Mouse (Mus musculus) megakaryocyte, embryonic 14.5 days (primary cell): ENCODE data around the gene Atp5l. TPM values are rescaled to one million over a fixed set of nuclear protein-coding genes. Genes with fewer than 3 reads are reported as not detected.

Experiments used
- H3K27me3 ChIP-seq: replicated peaks from 2 replicates; pipeline ENCODE3; 2012; ENCODE audit warnings: inconsistent platforms
- H3K36me3 ChIP-seq: replicated peaks from 2 replicates; pipeline ENCODE3; 2012; ENCODE audit warnings: low read length, inconsistent platforms, mixed read lengths
- H3K4me1 ChIP-seq: 2 replicates; pipeline ENCODE4 v1.6.1; 2012; ENCODE audit warnings: inconsistent platforms
- H3K4me3 ChIP-seq: replicated peaks from 2 replicates; pipeline ENCODE3; 2012; ENCODE audit warnings: moderate library complexity, mild to moderate bottlenecking, inconsistent platforms
- H3K9me3 ChIP-seq: 2 replicates; pipeline ENCODE4 v1.6.1; 2012; ENCODE audit warnings: inconsistent platforms
- FLI1 ChIP-seq: IDR thresholded peaks from 2 replicates; pipeline ENCODE4 v1.6.1; 2012; ENCODE audit warnings: low read length, inconsistent platforms, mixed read lengths
- GATA1 ChIP-seq: IDR thresholded peaks from 3 replicates; pipeline ENCODE4 v1.6.1; 2012; ENCODE audit warnings: mixed read lengths, low read length, inconsistent platforms, borderline replicate concordance
- polyA plus RNA-seq: library from polyadenylated mRNA; stranded (reverse); fragments of >175 nt; gene quantifications from 2 replicates; pipeline ENCODE4 v1.2.3, GENCODE M21; 2012; ENCODE audit warnings: low replicate concordance; ENCODE audit not compliant: insufficient read depth

Gene Atp5l
- polyA plus RNA-seq, 1 experiment = 26.7 TPM

- H3K27me3 ChIP-seq = no peaks in the 10 kb centered on the region
- H3K9me3 ChIP-seq = no peaks in the 10 kb centered on the region
- TF ChIP-seq FLI1 (no peak), GATA1 (no peak)
- H3K36me3 ChIP-seq = peaks cover 30% of the 10 kb centered on the region
- H3K4me3 ChIP-seq = peak overlapping the region; percentile 96
- H3K4me1 ChIP-seq = peaks cover 67% of the 10 kb centered on the region
Measured at GRCm38 (mm10) chr9:44880309-44881081, 40.0 kb downstream of the Atp5l start.

DNA sequence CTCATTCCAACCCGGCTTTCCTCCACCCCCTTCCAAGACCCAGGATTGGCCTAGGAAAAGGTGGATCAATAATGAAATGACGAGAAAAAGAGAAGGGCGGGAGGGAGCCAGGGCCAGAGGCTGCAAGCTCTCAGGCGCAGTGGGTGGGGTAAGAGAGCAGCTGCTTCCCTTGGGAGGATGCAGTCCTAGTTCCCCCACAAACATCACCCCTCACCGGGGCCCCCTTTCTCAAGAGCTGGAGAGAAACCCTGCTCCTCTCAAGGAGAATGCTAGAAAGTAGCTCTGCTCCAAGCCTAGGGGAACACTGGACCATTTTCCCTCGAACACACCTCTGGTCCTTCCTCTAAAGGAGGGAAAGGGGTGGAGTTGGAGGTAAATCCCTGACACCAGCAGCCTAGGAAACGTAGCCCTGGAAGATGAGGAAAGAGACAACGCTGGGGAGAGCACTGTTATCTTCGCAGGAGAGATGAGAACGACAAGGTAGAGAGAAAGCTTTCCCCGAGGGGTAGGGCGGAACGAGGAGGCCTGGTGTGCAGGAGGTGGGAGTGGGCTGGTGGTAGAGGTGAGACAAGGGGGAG, 40.8 kb downstream of the Atp5l start:
- H3K36me3 ChIP-seq = peaks cover 36% of the 10 kb centered on the region
- peaks cover 72% of the 10 kb centered on the region for H3K4me1 ChIP-seq
- H3K27me3 ChIP-seq = no peaks in the 10 kb centered on the region
- H3K9me3 ChIP-seq = no peaks in the 10 kb centered on the region
- H3K4me3 ChIP-seq = peak overlapping the region; percentile 96
- TF ChIP-seq GATA1 = no peak
- no peak for TF ChIP-seq FLI1

- H3K36me3 ChIP-seq = peaks cover 39% of the 10 kb centered on the region
- H3K9me3 ChIP-seq = no peaks in the 10 kb centered on the region
- no peaks in the 10 kb centered on the region for H3K27me3 ChIP-seq
- peaks cover 81% of the 10 kb centered on the region for H3K4me1 ChIP-seq
- H3K4me3 ChIP-seq = peak overlapping the region; percentile 96
- TF ChIP-seq FLI1 (no peak), GATA1 (no peak)
Measured at GRCm38 (mm10) chr9:44878776-44879500, 41.6 kb downstream of the Atp5l start.

DNA sequence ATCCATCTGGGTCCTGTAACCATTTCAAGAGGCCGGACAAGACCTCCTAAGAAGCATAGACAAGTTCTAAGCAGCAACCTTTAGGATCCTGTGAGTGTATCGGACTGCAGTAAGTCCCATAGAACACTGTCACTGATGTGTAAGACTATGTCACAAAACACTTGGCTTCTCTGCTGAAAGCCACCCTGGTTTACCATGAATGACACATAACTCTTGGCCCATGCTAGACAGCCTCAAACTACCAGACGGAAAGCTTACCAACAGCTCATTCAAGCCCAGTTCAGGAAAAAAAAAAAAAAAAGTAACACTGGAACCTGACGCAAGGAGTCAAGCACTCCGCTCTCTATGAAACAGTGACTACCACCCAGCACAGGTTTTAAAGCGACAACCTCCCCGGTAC, 42.9 kb downstream of the Atp5l start:
- no peak overlapping the region for H3K4me3 ChIP-seq
- H3K4me1 ChIP-seq = peaks cover 86% of the 10 kb centered on the region
- H3K36me3 ChIP-seq = peaks cover 46% of the 10 kb centered on the region
- TF ChIP-seq GATA1 (no peak), FLI1 (no peak)
- H3K27me3 ChIP-seq = no peaks in the 10 kb centered on the region
- no peaks in the 10 kb centered on the region for H3K9me3 ChIP-seq

DNA sequence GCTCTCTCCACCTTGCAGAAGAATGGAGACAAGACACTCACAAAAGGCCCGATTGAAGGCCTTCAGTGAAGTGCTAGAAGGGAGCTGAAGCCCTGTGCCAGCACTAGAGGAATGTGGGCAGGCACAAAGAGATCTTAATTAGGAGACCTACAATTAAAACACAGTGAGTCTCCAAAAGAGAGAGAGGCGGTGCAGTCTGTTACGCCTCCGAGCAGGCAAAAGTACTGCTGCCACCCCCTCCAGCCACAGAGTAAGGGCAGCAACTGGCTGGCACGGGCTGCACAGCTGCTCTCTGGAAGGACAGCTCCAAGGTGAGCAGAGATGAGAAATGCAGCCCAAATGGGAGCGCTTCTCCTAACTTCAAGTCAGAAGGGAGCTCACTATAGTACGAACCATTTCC, 45.1 kb downstream of the Atp5l start:
- TF ChIP-seq FLI1 (no peak), GATA1 (no peak)
- no peaks in the 10 kb centered on the region for H3K9me3 ChIP-seq
- no peaks in the 10 kb centered on the region for H3K27me3 ChIP-seq
- H3K4me1 ChIP-seq = peaks cover 96% of the 10 kb centered on the region
- H3K4me3 ChIP-seq = no peak overlapping the region
- peaks cover 66% of the 10 kb centered on the region for H3K36me3 ChIP-seq

DNA sequence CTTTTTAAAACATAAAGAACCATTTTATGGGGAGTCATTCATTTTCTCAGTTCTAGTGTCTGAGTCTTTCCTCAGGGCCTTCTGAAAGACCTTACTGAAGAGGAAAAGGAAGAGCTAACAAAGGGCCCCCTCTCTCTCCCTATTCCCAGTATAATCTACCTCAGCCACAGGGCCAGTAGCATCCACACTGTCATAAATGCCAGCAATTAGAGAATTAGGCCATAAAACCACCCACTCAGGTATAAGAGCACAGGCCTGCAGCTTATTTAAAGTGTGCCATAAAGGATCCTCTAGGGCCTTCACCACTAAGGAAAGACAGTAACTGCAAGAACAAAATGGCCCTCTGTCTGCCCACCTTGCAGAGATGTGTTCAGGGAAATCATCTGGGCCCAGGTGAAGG, 46.3 kb downstream of the Atp5l start:
- no peaks in the 10 kb centered on the region for H3K27me3 ChIP-seq

GRCm38 (mm10) chr9:44873665-44874064, 46.9 kb downstream of the Atp5l start:
- no peaks in the 10 kb centered on the region for H3K27me3 ChIP-seq
- H3K36me3 ChIP-seq = peaks cover 81% of the 10 kb centered on the region
- peaks cover 96% of the 10 kb centered on the region for H3K4me1 ChIP-seq
- TF ChIP-seq FLI1 = no peak
- no peak for TF ChIP-seq GATA1
- H3K4me3 ChIP-seq = no peak overlapping the region
- H3K9me3 ChIP-seq = no peaks in the 10 kb centered on the region

More for the DNA sequence above, 46.3 kb downstream of the Atp5l start:
- H3K36me3 ChIP-seq = peaks cover 79% of the 10 kb centered on the region
- peaks cover 96% of the 10 kb centered on the region for H3K4me1 ChIP-seq
- TF ChIP-seq GATA1 = no peak
- no peak for TF ChIP-seq FLI1
- no peaks in the 10 kb centered on the region for H3K9me3 ChIP-seq
- H3K4me3 ChIP-seq = peak overlapping the region; percentile 7

DNA sequence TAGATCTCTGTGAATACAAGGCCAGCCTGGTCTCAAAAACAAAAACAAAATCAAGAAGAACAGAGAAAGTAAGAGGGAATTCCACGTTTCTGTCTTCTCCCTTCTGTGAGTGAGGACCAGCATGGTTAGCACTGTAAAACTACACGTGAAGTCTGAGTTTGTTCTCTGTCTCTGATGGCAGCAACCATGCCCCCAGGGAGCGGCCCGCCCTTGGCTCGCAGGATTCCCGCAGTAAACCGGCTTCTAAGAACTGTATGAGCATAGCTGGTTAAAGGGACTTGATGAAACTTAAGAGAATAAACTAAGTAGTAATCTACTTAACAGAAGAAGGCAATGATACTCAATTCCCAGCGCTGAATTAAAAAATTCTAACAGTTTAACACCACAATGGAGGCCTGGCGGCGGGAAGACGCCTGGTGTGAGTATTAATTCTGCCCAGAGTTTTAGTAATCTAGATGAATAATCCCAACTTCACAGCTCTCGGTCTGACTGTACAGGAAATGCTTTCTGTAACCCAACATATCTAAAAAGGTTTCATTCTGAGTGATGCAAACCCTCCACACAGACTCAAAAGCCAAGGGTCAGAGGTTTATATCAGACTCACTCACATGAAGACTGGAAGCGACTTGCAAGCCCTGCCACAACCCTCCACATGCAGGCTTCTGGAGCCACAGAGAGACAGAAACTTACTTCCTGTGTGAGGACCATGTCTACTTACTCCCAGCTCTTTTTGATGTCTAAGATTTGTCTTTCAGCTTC, 52.0 kb downstream of the Atp5l start:
- Histone ChIP-seq H3K4me3 (peak overlapping the region; percentile 72), H3K4me1 (peaks cover 84% of the 10 kb centered on the region), H3K36me3 (peaks cover 80% of the 10 kb centered on the region), H3K27me3 (no peaks in the 10 kb centered on the region), H3K9me3 (no peaks in the 10 kb centered on the region)
- TF ChIP-seq GATA1 (no peak), FLI1 (no peak)

GRCm38 (mm10) chr9:44867664-44868063, 52.9 kb downstream of the Atp5l start:
- H3K4me1 ChIP-seq = peaks cover 84% of the 10 kb centered on the region
- peaks cover 82% of the 10 kb centered on the region for H3K36me3 ChIP-seq
- no peaks in the 10 kb centered on the region for H3K27me3 ChIP-seq
- H3K9me3 ChIP-seq = peaks cover 3% of the 10 kb centered on the region
- TF ChIP-seq GATA1 (no peak), FLI1 (no peak)
- H3K4me3 ChIP-seq = peak overlapping the region; percentile 71
